8 mouse cellular contexts compared by ENCODE assay signal in genomic region chr2:167060360-167060759, GRCm38 (mm10). TPM values are rescaled to one million over a fixed set of nuclear protein-coding genes. Genes with fewer than 3 reads are reported as not detected.
DNase-seq lines count a peak whose midpoint lies in the region; ATAC-seq and TF ChIP-seq lines count a peak whose summit lies in the region.

No protein-coding gene starts in this region.

- ATAC-seq in heart, embryonic 15.5 days (replicated peaks; ENCODE audit: insufficient number of reproducible peaks, insufficient read depth, low FRiP score, low read depth): no peak
- no peak for ATAC-seq in liver, embryonic 16.5 days (ENCODE audit: low read depth)
- no peak for ATAC-seq in megakaryocyte-erythroid progenitor cell, adult 5-6 weeks (replicated peaks; ENCODE audit: low FRiP score, low TSS enrichment, poor library complexity, severe bottlenecking)

- H3K4me1 ChIP-seq in heart, embryonic 15.5 days (replicated peaks): peaks cover 34% of the 10 kb centered on the region
- H3K4me1 ChIP-seq in E14TG2a.4 (replicated peaks; ENCODE audit: low read depth, low read length): peaks cover 60% of the 10 kb centered on the region
- peaks cover 11% of the 10 kb centered on the region for H3K4me1 ChIP-seq in embryonic fibroblast, embryonic 13.5 days (ENCODE audit: control insufficient read depth, insufficient read depth, low read length)
- H3K4me1 ChIP-seq in liver, embryonic 16.5 days (ENCODE audit: control insufficient read depth, low read depth, low read length): peaks cover 35% of the 10 kb centered on the region

- no peak for TF ChIP-seq POLR2A in embryonic fibroblast, embryonic 13.5 days (IDR thresholded peaks at IDR 0.05; ENCODE audit: low read depth, low read length)

- WGBS in heart, embryonic 15.5 days: 68% methylated on average over 3 of the region's 3 CpGs
- 63% methylated on average over 3 of the region's 3 CpGs for WGBS in liver, embryonic 16.5 days (ENCODE audit: insufficient replicate concordance)

- no peaks in the 10 kb centered on the region for H3K27me3 ChIP-seq in heart, embryonic 15.5 days
- H3K27me3 ChIP-seq in E14TG2a.4 (ENCODE audit: insufficient read depth, low read length): no peaks in the 10 kb centered on the region
- no peaks in the 10 kb centered on the region for H3K27me3 ChIP-seq in liver, embryonic 16.5 days (ENCODE audit: control insufficient read depth, insufficient read depth, low read depth, low read length)

- peak overlapping the region; percentile 30 for H3K4me2 ChIP-seq in heart, embryonic 15.5 days
- peak overlapping the region; percentile 79 for H3K4me2 ChIP-seq in liver, embryonic 16.5 days (ENCODE audit: low read depth, low read length)

- no peak overlapping the region; the same call in 1 of the 2 replicates for H3K9ac ChIP-seq in heart, embryonic 15.5 days
- H3K9ac ChIP-seq in liver, embryonic 16.5 days (ENCODE audit: low read depth, low read length): peak overlapping the region; percentile 61

- 0 out of 2 replicates have a peak overlapping the region, but pooled peaks have one; percentile 35 for H3K27ac ChIP-seq in heart, embryonic 15.5 days
- H3K27ac ChIP-seq in embryonic fibroblast, embryonic 13.5 days (ENCODE audit: insufficient read depth, low read length): no peak overlapping the region
- H3K27ac ChIP-seq in liver, embryonic 16.5 days (ENCODE audit: low read length): peak overlapping the region; percentile 66

- DNase-seq in heart, adult 18-20 months: no peak
- no peak for DNase-seq in thymus, postnatal 25 days
- no peak for DNase-seq in left cerebral cortex, adult 18-20 months (ENCODE audit: low spot score in 2 of 2)

- no peaks in the 10 kb centered on the region for H3K9me3 ChIP-seq in heart, embryonic 15.5 days (replicated peaks)
- H3K9me3 ChIP-seq in E14TG2a.4 (ENCODE audit: low read length): peaks cover 8% of the 10 kb centered on the region; the same call in 1 of the 2 replicates
- no peaks in the 10 kb centered on the region for H3K9me3 ChIP-seq in liver, embryonic 16.5 days (replicated peaks; ENCODE audit: control insufficient read depth, low read length)

- no peak overlapping the region for H3K4me3 ChIP-seq in heart, embryonic 15.5 days
- peak overlapping the region; percentile 90 for H3K4me3 ChIP-seq in E14TG2a.4 (replicated peaks; ENCODE audit: low read length)
- 0 out of 2 replicates have a peak overlapping the region, but pooled peaks have one; percentile 3 for H3K4me3 ChIP-seq in embryonic fibroblast, embryonic 13.5 days (ENCODE audit: insufficient read depth, low read length)
- peak overlapping the region; percentile 40 for H3K4me3 ChIP-seq in liver, embryonic 16.5 days (ENCODE audit: low read depth, low read length)

- TF ChIP-seq CTCF in E14TG2a.4 (conservative IDR thresholded peaks at IDR 0.05; ENCODE audit: low read length): no peak
- TF ChIP-seq CTCF in embryonic fibroblast, embryonic 13.5 days (IDR thresholded peaks at IDR 0.05; ENCODE audit: borderline replicate concordance, insufficient read depth, low read length): no peak

- peaks cover 43% of the 10 kb centered on the region for H3K36me3 ChIP-seq in heart, embryonic 15.5 days
- peaks cover 60% of the 10 kb centered on the region for H3K36me3 ChIP-seq in E14TG2a.4 (ENCODE audit: insufficient read depth, low read length)
- peaks cover 30% of the 10 kb centered on the region for H3K36me3 ChIP-seq in liver, embryonic 16.5 days (ENCODE audit: control insufficient read depth, insufficient read depth)

RNA-seq across cellular contexts. Expression of gene Znfx1, which starts 2.5 kb away (rescaled TPM):
- polyA plus RNA-seq in heart, embryonic 15.5 days (2015; fragmentation: Nextera tagmentation; extraction: Ambion mirVana): 6.2 and 8.3 TPM in 2 replicates
- 10 to 100 TPM; 40.6 to 45.6 TPM for total RNA-seq in heart, adult 18-20 months (2021)
- 23.6 and 23.8 TPM in 2 replicates for polyA plus RNA-seq in embryonic fibroblast, embryonic 13.5 days (2011; ENCODE audit: insufficient read length, low read depth, missing spikeins)
- 10.2 and 11.8 TPM in 2 replicates for polyA plus RNA-seq in liver, embryonic 16.5 days (2015; fragmentation: Nextera tagmentation; extraction: Ambion mirVana)
- 21.1 and 35.0 TPM in 2 replicates for total RNA-seq in megakaryocyte-erythroid progenitor cell, adult 5-6 weeks (2014; fragmentation: Nextera tagmentation)
- total RNA-seq in megakaryocyte-erythroid progenitor cell, adult 5-6 weeks (2017): 14.2 and 23.7 TPM in 2 replicates
- 10 to 100 TPM; 77.2 to 78.9 TPM for total RNA-seq in left cerebral cortex, adult 18-20 months (2021)

RNA-seq across cellular contexts. Expression of gene Ddx27, which starts 45.4 kb away (rescaled TPM):
- 24.2 and 31.0 TPM in 2 replicates for polyA plus RNA-seq in heart, embryonic 15.5 days (2015; fragmentation: Nextera tagmentation; extraction: Ambion mirVana)
- total RNA-seq in heart, adult 18-20 months (2021): 10 to 100 TPM in 1 of 2 experiments, 1 to 10 TPM in 1; 9.8 to 10.1 TPM
- 29.9 and 31.6 TPM in 2 replicates for polyA plus RNA-seq in embryonic fibroblast, embryonic 13.5 days (2011; ENCODE audit: insufficient read length, low read depth, missing spikeins)
- 32.9 and 36.0 TPM in 2 replicates for polyA plus RNA-seq in liver, embryonic 16.5 days (2015; fragmentation: Nextera tagmentation; extraction: Ambion mirVana)
- 95.3 and 95.8 TPM in 2 replicates for total RNA-seq in megakaryocyte-erythroid progenitor cell, adult 5-6 weeks (2014; fragmentation: Nextera tagmentation)
- total RNA-seq in megakaryocyte-erythroid progenitor cell, adult 5-6 weeks (2017): 164 and 178 TPM in 2 replicates
- total RNA-seq in left cerebral cortex, adult 18-20 months (2021): 10 to 100 TPM; 27.8 to 28.6 TPM
